ENCODE assay signal across 7 mouse cellular contexts in genomic region chr4:155221106-155221505, GRCm38 (mm10). TPM values are rescaled to one million over a fixed set of nuclear protein-coding genes. Genes with fewer than 3 reads are reported as not detected.
DNase-seq lines count a peak whose midpoint lies in the region; ATAC-seq and TF ChIP-seq lines count a peak whose summit lies in the region.

No protein-coding gene starts in this region.

- TF ChIP-seq POLR2A in limb, embryonic 14.5 days (IDR thresholded peaks at IDR 0.05; ENCODE audit: borderline replicate concordance, extremely low read depth, insufficient read depth, insufficient read length): no peak

- DNase-seq in limb, embryonic 14.5 days (ENCODE audit: low spot score): no peak
- DNase-seq in layer of hippocampus, adult 8-10 months (ENCODE audit: low spot score in 2 of 2): no peak
- no peak for DNase-seq in ovary, postnatal 36 days (ENCODE audit: low spot score)

- whole genome bisulfite sequencing in forebrain, embryonic 13.5 days: under 1% methylated on average over 7 of the region's 7 CpGs
- 3% methylated on average over 7 of the region's 7 CpGs for WGBS in limb, embryonic 14.5 days
- WGBS in stomach, embryonic 14.5 days: 3% methylated on average over 7 of the region's 7 CpGs

- H3K4me3 ChIP-seq in megakaryocyte, embryonic 14.5 days (replicated peaks): peak overlapping the region; percentile 96
- H3K4me3 ChIP-seq in forebrain, embryonic 13.5 days: peak overlapping the region; percentile 85
- peak overlapping the region; percentile 90 for H3K4me3 ChIP-seq in limb, embryonic 14.5 days (replicated peaks; ENCODE audit: low read length)
- H3K4me3 ChIP-seq in stomach, embryonic 14.5 days (ENCODE audit: low read depth, low read length): peak overlapping the region; percentile 92

- H3K9ac ChIP-seq in forebrain, embryonic 13.5 days: peak overlapping the region; percentile 96
- H3K9ac ChIP-seq in limb, embryonic 14.5 days (ENCODE audit: low read depth, low read length, severe bottlenecking): peak overlapping the region; percentile 94
- peak overlapping the region; percentile 94 for H3K9ac ChIP-seq in stomach, embryonic 14.5 days (replicated peaks; ENCODE audit: low read depth, low read length)

- peak overlapping the region; percentile 86 for H3K27ac ChIP-seq in forebrain, embryonic 13.5 days
- H3K27ac ChIP-seq in limb, embryonic 14.5 days (replicated peaks; ENCODE audit: low read depth, low read length): no peak overlapping the region; the same call in none of the 2 replicates
- H3K27ac ChIP-seq in stomach, embryonic 14.5 days (ENCODE audit: low read length): peak overlapping the region; percentile 59; the same call in 1 of the 2 replicates

- H3K4me1 ChIP-seq in megakaryocyte, embryonic 14.5 days: peaks cover 81% of the 10 kb centered on the region
- H3K4me1 ChIP-seq in forebrain, embryonic 13.5 days: peaks cover 61% of the 10 kb centered on the region
- peaks cover 46% of the 10 kb centered on the region for H3K4me1 ChIP-seq in limb, embryonic 14.5 days (ENCODE audit: control insufficient read depth, insufficient read depth, low read length)
- H3K4me1 ChIP-seq in stomach, embryonic 14.5 days (ENCODE audit: control insufficient read depth, insufficient read depth, low read length): peaks cover 49% of the 10 kb centered on the region

- ATAC-seq in megakaryocyte, adult 5-6 weeks (ENCODE audit: poor library complexity, severe bottlenecking): no peak
- no peak for ATAC-seq in forebrain, embryonic 13.5 days
- ATAC-seq in limb, embryonic 14.5 days (ENCODE audit: low FRiP score, low read depth): no peak
- ATAC-seq in stomach, embryonic 14.5 days (ENCODE audit: insufficient number of reproducible peaks, insufficient read depth, low FRiP score, low read depth): no peak

- peaks cover 39% of the 10 kb centered on the region for H3K36me3 ChIP-seq in megakaryocyte, embryonic 14.5 days (replicated peaks; ENCODE audit: low read length)
- no peaks in the 10 kb centered on the region for H3K36me3 ChIP-seq in forebrain, embryonic 13.5 days (ENCODE audit: poor library complexity, severe bottlenecking)
- peaks cover 26% of the 10 kb centered on the region for H3K36me3 ChIP-seq in limb, embryonic 14.5 days (ENCODE audit: control insufficient read depth, insufficient read depth, low read length)
- peaks cover 3% of the 10 kb centered on the region for H3K36me3 ChIP-seq in stomach, embryonic 14.5 days (ENCODE audit: control insufficient read depth, insufficient read depth, low read length)

- H3K4me2 ChIP-seq in forebrain, embryonic 13.5 days: peak overlapping the region; percentile 100
- H3K4me2 ChIP-seq in limb, embryonic 14.5 days (replicated peaks; ENCODE audit: low read depth, low read length, severe bottlenecking): peak overlapping the region; percentile 98
- H3K4me2 ChIP-seq in stomach, embryonic 14.5 days (replicated peaks; ENCODE audit: low read depth, low read length): peak overlapping the region; percentile 94

- H3K27me3 ChIP-seq in megakaryocyte, embryonic 14.5 days (replicated peaks): peaks cover 9% of the 10 kb centered on the region
- peaks cover 4% of the 10 kb centered on the region; the same call in 1 of the 2 replicates for H3K27me3 ChIP-seq in forebrain, embryonic 13.5 days
- no peaks in the 10 kb centered on the region for H3K27me3 ChIP-seq in limb, embryonic 14.5 days (ENCODE audit: control insufficient read depth, insufficient read depth, low read length)
- no peaks in the 10 kb centered on the region for H3K27me3 ChIP-seq in stomach, embryonic 14.5 days (ENCODE audit: control insufficient read depth, insufficient read depth, low read length)

- no peaks in the 10 kb centered on the region for H3K9me3 ChIP-seq in megakaryocyte, embryonic 14.5 days
- no peaks in the 10 kb centered on the region for H3K9me3 ChIP-seq in forebrain, embryonic 13.5 days (replicated peaks)
- no peaks in the 10 kb centered on the region for H3K9me3 ChIP-seq in limb, embryonic 14.5 days (ENCODE audit: control insufficient read depth, low read length)
- no peaks in the 10 kb centered on the region for H3K9me3 ChIP-seq in stomach, embryonic 14.5 days (ENCODE audit: control insufficient read depth, low read depth, low read length)

RNA-seq across cellular contexts. Expression of gene Ski, which starts 1.3 kb away (rescaled TPM):
- polyA plus RNA-seq in megakaryocyte, embryonic 14.5 days (2012; ENCODE audit: insufficient read depth, low replicate concordance): 31.5 and 38.7 TPM in 2 replicates
- total RNA-seq in megakaryocyte, adult 5-6 weeks (2015): 41.5 and 42.9 TPM in 2 replicates
- total RNA-seq in megakaryocyte, adult 5-6 weeks (2017): 12.4 and 13.3 TPM in 2 replicates
- polyA plus RNA-seq in forebrain, embryonic 13.5 days (2015; fragmentation: Nextera tagmentation; extraction: Ambion mirVana): 11.3 and 12.0 TPM in 2 replicates
- 88.7 and 109 TPM in 2 replicates for polyA plus RNA-seq in limb, embryonic 14.5 days (2012; rRNA removed)
- polyA plus RNA-seq in limb, embryonic 14.5 days (2014; fragmentation: Nextera tagmentation; extraction: Ambion mirVana): 44.0 and 47.5 TPM in 2 replicates
- polyA plus RNA-seq in stomach, embryonic 14.5 days (2014; fragmentation: Nextera tagmentation; extraction: Ambion mirVana): 29.6 and 32.0 TPM in 2 replicates
- total RNA-seq in layer of hippocampus, adult 8-10 months (2022): 100 to 1,000 TPM; 122 to 130 (median 125) TPM

RNA-seq across cellular contexts. Expression of gene Faap20, which starts 28.5 kb away (rescaled TPM):
- polyA plus RNA-seq in megakaryocyte, embryonic 14.5 days (2012; ENCODE audit: insufficient read depth, low replicate concordance): 51.4 and 87.5 TPM in 2 replicates
- 32.6 and 34.2 TPM in 2 replicates for total RNA-seq in megakaryocyte, adult 5-6 weeks (2015)
- total RNA-seq in megakaryocyte, adult 5-6 weeks (2017): 11.7 and 18.3 TPM in 2 replicates
- 90.3 and 93.2 TPM in 2 replicates for polyA plus RNA-seq in forebrain, embryonic 13.5 days (2015; fragmentation: Nextera tagmentation; extraction: Ambion mirVana)
- polyA plus RNA-seq in limb, embryonic 14.5 days (2012; rRNA removed): 64.6 and 85.1 TPM in 2 replicates
- polyA plus RNA-seq in limb, embryonic 14.5 days (2014; fragmentation: Nextera tagmentation; extraction: Ambion mirVana): 72.5 and 84.8 TPM in 2 replicates
- 63.2 and 65.0 TPM in 2 replicates for polyA plus RNA-seq in stomach, embryonic 14.5 days (2014; fragmentation: Nextera tagmentation; extraction: Ambion mirVana)
- total RNA-seq in layer of hippocampus, adult 8-10 months (2022): 10 to 100 TPM; 24.1 to 35.0 (median 31.4) TPM
